Mouse (Mus musculus) ES-Bruce4 (cell line): ENCODE measurements around the gene Pepd.

Source experiments
- CTCF ChIP-seq: IDR thresholded peaks from one replicate; pipeline ENCODE4 v1.8.1; 2011; ENCODE audit warnings: low read depth, low read length
- POLR2A ChIP-seq: IDR thresholded peaks from one replicate; pipeline ENCODE4 v1.8.1; 2011; ENCODE audit warnings: low read length; ENCODE audit not compliant: insufficient read depth

DNA sequence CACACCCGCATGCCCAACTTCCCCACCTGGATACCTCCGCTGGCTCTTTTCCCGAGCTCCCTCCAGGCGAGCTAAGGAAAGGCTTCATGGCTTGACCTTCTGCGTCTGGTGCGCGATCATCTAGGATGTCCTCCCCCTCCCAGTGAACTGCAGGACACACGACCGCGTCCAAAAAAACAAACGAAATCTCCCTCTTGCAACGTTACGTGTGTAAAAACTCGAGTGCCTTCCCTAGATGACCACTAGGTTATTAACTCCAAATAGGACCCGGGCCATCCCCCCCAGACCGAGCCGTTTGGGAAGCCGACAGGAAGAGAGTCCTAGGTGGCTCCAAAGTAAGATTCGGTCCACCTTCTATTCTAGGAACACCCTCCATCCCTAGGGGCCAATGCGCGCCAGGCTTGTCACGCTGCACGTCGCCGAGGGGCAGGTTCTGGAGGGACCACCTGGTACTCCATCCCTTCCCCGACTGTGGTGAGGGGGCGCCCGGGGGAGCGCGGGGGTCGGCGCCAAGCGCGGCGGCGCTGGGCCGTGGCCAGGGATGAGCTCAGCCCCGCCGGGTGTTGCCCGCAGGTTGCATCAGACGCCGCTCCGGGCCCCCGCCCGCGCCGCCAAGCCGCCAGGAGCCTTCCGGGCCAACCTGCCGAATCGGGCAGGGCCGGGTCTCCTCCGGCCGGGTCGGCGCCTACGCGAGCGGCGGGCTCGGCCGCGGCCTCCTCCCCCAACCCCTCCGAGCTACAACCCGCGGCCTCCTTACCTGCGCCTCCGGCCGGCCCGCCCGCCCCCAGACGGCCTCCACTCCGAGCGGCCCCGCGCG lies 143.6 kb downstream of the Pepd start:
- no peak for TF ChIP-seq CTCF
- no peak for TF ChIP-seq POLR2A
